Mouse (Mus musculus) G1E (cell line): ENCODE data around the gene Myh9. TPM values are rescaled to one million over a fixed set of nuclear protein-coding genes. Genes with fewer than 3 reads are reported as not detected.

ENCODE experiments used
- ATAC-seq: 2 replicates; pipeline ENCODE4 v1.8.0; 2016; ENCODE audit warnings: mild to moderate bottlenecking; ENCODE audit not compliant: insufficient number of reproducible peaks, poor library complexity, low FRiP score, severe bottlenecking; ENCODE audit errors: extremely low read depth
- DNase-seq: peaks from one replicate; pipeline ENCODE4 v3.0.0; 2012; ENCODE audit warnings: low spot score
- H3K27me3 ChIP-seq: 2 replicates; pipeline ENCODE4 v1.6.1; 2012; ENCODE audit warnings: mild to moderate bottlenecking, low read length, inconsistent platforms; ENCODE audit not compliant: insufficient read depth
- H3K36me3 ChIP-seq: replicated peaks from 2 replicates; pipeline ENCODE3; 2012; ENCODE audit warnings: mild to moderate bottlenecking, inconsistent platforms
- H3K4me1 ChIP-seq: 2 replicates; pipeline ENCODE4 v1.6.1; 2012; ENCODE audit warnings: low read depth, low read length, inconsistent platforms, mixed read lengths; ENCODE audit not compliant: insufficient read depth
- H3K4me3 ChIP-seq: 2 replicates; pipeline ENCODE4 v1.5.1; 2012; ENCODE audit warnings: low read depth, mild to moderate bottlenecking, inconsistent platforms, low read length, moderate library complexity, mixed read lengths
- H3K9me3 ChIP-seq: replicated peaks from 2 replicates; pipeline ENCODE4 v1.6.1; 2012; ENCODE audit warnings: inconsistent platforms
- CTCF ChIP-seq: IDR thresholded peaks from 2 replicates; pipeline ENCODE4 v1.5.1; 2012; ENCODE audit warnings: low read depth, low read length, inconsistent platforms, mixed read lengths
- GATA1 ChIP-seq: IDR thresholded peaks from 2 replicates; pipeline ENCODE4 v1.6.1; 2012; ENCODE audit warnings: borderline replicate concordance, low read length, inconsistent platforms, mixed read lengths
- GATA2 ChIP-seq: IDR thresholded peaks from 2 replicates; pipeline ENCODE4 v1.6.1; 2012; ENCODE audit warnings: low read depth, low read length, inconsistent platforms, borderline replicate concordance
- POLR2AphosphoS5 ChIP-seq: IDR thresholded peaks from 2 replicates; pipeline ENCODE4 v1.6.1; 2012; ENCODE audit warnings: low read depth, low read length, inconsistent platforms; ENCODE audit not compliant: insufficient replicate concordance
- TAL1 ChIP-seq: conservative IDR thresholded peaks from 2 replicates; pipeline ENCODE4 v1.6.1; 2012; ENCODE audit warnings: low read depth, low read length, inconsistent platforms, mixed read lengths
- polyA plus RNA-seq: library from polyadenylated mRNA; stranded (reverse); fragments of >175 nt; gene quantifications from 2 replicates; pipeline ENCODE4 v1.2.3, GENCODE M21; 2012
- total RNA-seq, 2 experiments: library from RNA; stranded (forward) in 1 of 2; stranded (reverse) in 1 of 2; fragments of 200-1000 nt in 1 of 2; fragments of >200 nt in 1 of 2; fragmentation: Nextera tagmentation in 1 of 2; gene quantifications; 2 replicates each; pipeline ENCODE4 v1.2.3; 2014 to 2017

Myh9 gene
- total and polyA plus RNA-seq, 3 experiments: 132 to 198 (median 171) TPM

GRCm38 (mm10) chr15:77834336-77835268, 7.4 kb downstream of the Myh9 start:
- peaks cover 93% of the 10 kb centered on the region for H3K4me1 ChIP-seq
- H3K36me3 ChIP-seq: peaks cover 87% of the 10 kb centered on the region
- no peaks in the 10 kb centered on the region for H3K9me3 ChIP-seq
- TF ChIP-seq GATA2 (no peak), POLR2AphosphoS5 (no peak), CTCF (no peak), GATA1 (no peak), TAL1 (no peak)
- no peak overlapping the region for H3K4me3 ChIP-seq
- no peak for ATAC-seq
- no peak for DNase-seq
- no peaks in the 10 kb centered on the region for H3K27me3 ChIP-seq

- TF ChIP-seq GATA2 (no peak), TAL1 (no peak), POLR2AphosphoS5 (no peak), GATA1 (no peak), CTCF (no peak)
- Histone ChIP-seq H3K4me1 (peaks cover 92% of the 10 kb centered on the region), H3K9me3 (no peaks in the 10 kb centered on the region), H3K27me3 (no peaks in the 10 kb centered on the region), H3K36me3 (peaks cover 93% of the 10 kb centered on the region), H3K4me3 (no peak overlapping the region)
- DNase-seq (no peak), ATAC-seq (no peak)
These were observed 8.2 kb downstream of the Myh9 start for GRCm38 (mm10) chr15:77833731-77834130.

GRCm38 (mm10) chr15:77833083-77833482, 8.9 kb downstream of the Myh9 start:
- Histone ChIP-seq H3K36me3 (peaks cover 93% of the 10 kb centered on the region), H3K4me3 (no peak overlapping the region), H3K9me3 (no peaks in the 10 kb centered on the region), H3K27me3 (no peaks in the 10 kb centered on the region), H3K4me1 (peaks cover 90% of the 10 kb centered on the region)
- TF ChIP-seq GATA2 (no peak), POLR2AphosphoS5 (no peak), GATA1 (no peak), CTCF (no peak), TAL1 (no peak)
- no peak for ATAC-seq
- DNase-seq: no peak

GRCm38 (mm10) chr15:77832458-77832904, 9.5 kb downstream of the Myh9 start:
- Histone ChIP-seq H3K4me1 (peaks cover 90% of the 10 kb centered on the region), H3K4me3 (no peak overlapping the region), H3K27me3 (no peaks in the 10 kb centered on the region), H3K9me3 (no peaks in the 10 kb centered on the region), H3K36me3 (peaks cover 92% of the 10 kb centered on the region)
- TF ChIP-seq GATA2: no peak
- no peak for TF ChIP-seq CTCF
- TF ChIP-seq TAL1: no peak
- no peak for TF ChIP-seq GATA1
- no peak for TF ChIP-seq POLR2AphosphoS5
- no peak for DNase-seq
- ATAC-seq: no peak

- no peak for TF ChIP-seq POLR2AphosphoS5
- no peak for TF ChIP-seq GATA2
- no peak for TF ChIP-seq GATA1
- no peak for TF ChIP-seq TAL1
- TF ChIP-seq CTCF: no peak
- H3K27me3 ChIP-seq: no peaks in the 10 kb centered on the region
- ATAC-seq (no peak), DNase-seq (no peak)
- no peak overlapping the region for H3K4me3 ChIP-seq
- peaks cover 92% of the 10 kb centered on the region for H3K36me3 ChIP-seq
- H3K9me3 ChIP-seq: no peaks in the 10 kb centered on the region
- H3K4me1 ChIP-seq: peaks cover 89% of the 10 kb centered on the region
These were observed 10.1 kb downstream of the Myh9 start for GRCm38 (mm10) chr15:77831754-77832457.

GRCm38 (mm10) chr15:77831138-77831579, 10.8 kb downstream of the Myh9 start:
- Histone ChIP-seq H3K36me3 (peaks cover 92% of the 10 kb centered on the region), H3K27me3 (no peaks in the 10 kb centered on the region), H3K4me3 (peak overlapping the region; percentile 42; the same call in 1 of the 2 replicates), H3K9me3 (no peaks in the 10 kb centered on the region), H3K4me1 (peaks cover 88% of the 10 kb centered on the region)
- TF ChIP-seq GATA2 (no peak), CTCF (no peak), POLR2AphosphoS5 (no peak), TAL1 (no peak), GATA1 (no peak)
- ATAC-seq (no peak), DNase-seq (no peak)
